Mouse (Mus musculus): ENCODE data around the gene Oser1.
A peak's percentile ranks its signal among the peaks of the same experiment; 100 is the strongest.

Oser1 gene

GRCm38 (mm10) chr2:163401221-163401620 is 23.3 kb downstream of the Oser1 start:
- DNase-seq (ENCODE audit: low spot score in 2 of 2), result peak; percentile 33 to 75

GRCm38 (mm10) chr2:163399222-163399621 is 25.3 kb downstream of the Oser1 start:
- DNase-seq (ENCODE audit: low spot score in 2 of 2), result no peak

- DNase-seq (ENCODE audit: low spot score in 2 of 2), result no peak
Observed at GRCm38 (mm10) chr2:163398770-163399169, 25.7 kb downstream of the Oser1 start.

GRCm38 (mm10) chr2:163397905-163398304 is 26.6 kb downstream of the Oser1 start, which contains the start of gene Jph2:
Jph2 (minus strand) TSS chr2:163397993.
- no peak for DNase-seq (ENCODE audit: low spot score in 2 of 2)

GRCm38 (mm10) chr2:163397071-163397470 is 27.4 kb downstream of the Oser1 start:
- DNase-seq (ENCODE audit: low spot score in 2 of 2), result no peak

- no peak for DNase-seq (ENCODE audit: low spot score in 2 of 2)
Observed at GRCm38 (mm10) chr2:163394977-163395376, 29.5 kb downstream of the Oser1 start.

GRCm38 (mm10) chr2:163393976-163394375 is 30.5 kb downstream of the Oser1 start:
- DNase-seq (ENCODE audit: low spot score in 2 of 2), result no peak

- no peak for DNase-seq (ENCODE audit: low spot score in 2 of 2)
Observed at GRCm38 (mm10) chr2:163393241-163393640, 31.3 kb downstream of the Oser1 start.

- DNase-seq (ENCODE audit: low spot score in 2 of 2), result no peak
Observed at GRCm38 (mm10) chr2:163392436-163392835, 32.1 kb downstream of the Oser1 start.

GRCm38 (mm10) chr2:163386423-163387190 is 37.9 kb downstream of the Oser1 start:
- no peak for DNase-seq (ENCODE audit: low spot score in 2 of 2)

- no peak for DNase-seq (ENCODE audit: low spot score in 2 of 2)
Observed at GRCm38 (mm10) chr2:163385126-163385525, 39.4 kb downstream of the Oser1 start.

- no peak for DNase-seq (ENCODE audit: low spot score in 2 of 2)
Observed at GRCm38 (mm10) chr2:163381246-163381645, 43.3 kb downstream of the Oser1 start.

- no peak for DNase-seq (ENCODE audit: low spot score in 2 of 2)
Observed at GRCm38 (mm10) chr2:163379366-163379765, 45.1 kb downstream of the Oser1 start.

- no peak for DNase-seq (ENCODE audit: low spot score in 2 of 2)
Observed at GRCm38 (mm10) chr2:163376082-163376481, 48.4 kb downstream of the Oser1 start.

- DNase-seq (ENCODE audit: low spot score in 2 of 2), result no peak
Observed at GRCm38 (mm10) chr2:163375468-163375867, 49.0 kb downstream of the Oser1 start.

GRCm38 (mm10) chr2:163372627-163373026 is 51.9 kb downstream of the Oser1 start:
- DNase-seq (ENCODE audit: low spot score in 2 of 2), result no peak

- no peak for DNase-seq (ENCODE audit: low spot score in 2 of 2)
Observed at GRCm38 (mm10) chr2:163370175-163370574, 54.3 kb downstream of the Oser1 start.

- DNase-seq (ENCODE audit: low spot score in 2 of 2), result no peak
Observed at GRCm38 (mm10) chr2:163364785-163365541, 59.5 kb downstream of the Oser1 start.

- no peak for DNase-seq (ENCODE audit: low spot score in 2 of 2)
Observed at GRCm38 (mm10) chr2:163362940-163363921, 61.3 kb downstream of the Oser1 start.

GRCm38 (mm10) chr2:163360858-163361623 is 63.5 kb downstream of the Oser1 start:
- no peak for DNase-seq (ENCODE audit: low spot score in 2 of 2)

- no peak for DNase-seq (ENCODE audit: low spot score in 2 of 2)
Observed at GRCm38 (mm10) chr2:163359253-163359652, 65.2 kb downstream of the Oser1 start.

Measured in frontal cortex, postnatal 10 days (tissue).